Mouse (Mus musculus) E14TG2a.4 (cell line): Measurements from ENCODE around the gene Dhps.
"Not testable (repeated sequence)": the region's sequence is repeated elsewhere in the genome, so short reads cannot be mapped to it uniquely, and the experiment has no call there.

Experiments
- CTCF ChIP-seq: conservative IDR thresholded peaks from 2 replicates; pipeline ENCODE4 v1.5.1; 2014; ENCODE audit warnings: low read length
- NANOG ChIP-seq: IDR thresholded peaks from 2 replicates; pipeline ENCODE4 v1.6.1; 2014; ENCODE audit warnings: borderline replicate concordance, low read length, mixed read lengths
- POU5F1 ChIP-seq: IDR thresholded peaks from 2 replicates; pipeline ENCODE4 v1.6.1; 2014; ENCODE audit warnings: low read length, borderline replicate concordance

DNA sequence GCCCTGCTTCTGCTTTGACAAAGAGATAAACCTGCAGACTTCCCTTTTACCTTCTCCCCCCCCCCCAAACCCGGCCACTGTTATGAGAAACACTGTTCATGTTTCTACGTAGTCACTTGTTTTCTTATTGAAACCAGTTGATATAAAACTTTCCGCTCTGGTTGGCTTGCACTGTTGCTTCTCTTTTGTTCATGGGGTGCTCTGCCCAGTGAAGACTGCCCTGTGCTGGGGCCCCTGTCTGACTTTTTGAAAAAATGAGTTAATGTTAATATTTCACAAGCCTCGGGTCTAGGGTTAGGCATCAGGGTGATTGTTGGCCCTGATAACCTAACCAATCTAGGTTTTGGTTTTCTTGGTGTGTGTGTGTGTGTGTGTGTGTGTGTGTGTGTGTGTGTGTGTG is 10.6 kb downstream of the Dhps start:
- not testable (repeated sequence) for TF ChIP-seq CTCF, POU5F1, NANOG
